Mouse (Mus musculus): Measurements from ENCODE around the gene Ccr5. TPM values are rescaled to one million over a fixed set of nuclear protein-coding genes. Genes with fewer than 3 reads are reported as not detected.
"Not testable (repeated sequence)": the region's sequence is repeated elsewhere in the genome, so short reads cannot be mapped to it uniquely, and the experiment has no call there.

The Ccr5 gene
- total RNA-seq (2014; fragmentation: Nextera tagmentation) (not detected in 2 replicates), total RNA-seq (2017) (0.17 and 0.22 TPM in 2 replicates), polyA plus RNA-seq (2012) (not detected in 2 replicates)

- TF ChIP-seq GATA1 (IDR thresholded peaks at IDR 0.05; ENCODE audit: borderline replicate concordance, low read length) (no peak), GATA2 (IDR thresholded peaks at IDR 0.05; ENCODE audit: borderline replicate concordance, low read depth, low read length) (no peak), CTCF (IDR thresholded peaks at IDR 0.05; ENCODE audit: low read depth, low read length) (no peak), POLR2AphosphoS5 (IDR thresholded peaks at IDR 0.05; ENCODE audit: insufficient replicate concordance, low read depth, low read length) (no peak), TAL1 (conservative IDR thresholded peaks at IDR 0.05; ENCODE audit: low read depth, low read length) (no peak)
- Histone ChIP-seq H3K9me3 (replicated peaks) (no peaks in the 10 kb centered on the region), H3K4me3 (ENCODE audit: low read depth, low read length) (no peak within 1 kb of the TSS), H3K4me1 (ENCODE audit: insufficient read depth, low read depth, low read length) (peaks cover 5% of the 10 kb centered on the region; the same call in 1 of the 2 replicates), H3K27me3 (ENCODE audit: insufficient read depth, low read length) (no peaks in the 10 kb centered on the region), H3K36me3 (replicated peaks) (no peaks in the 10 kb centered on the region)
- DNase-seq (ENCODE audit: low spot score) (no peak), ATAC-seq (ENCODE audit: extremely low read depth, insufficient number of reproducible peaks, low FRiP score, poor library complexity, severe bottlenecking) (no peak)
These were observed at the start of gene Ccr5 for GRCm38 (mm10) chr9:124121387-124122184. TSS of gene Ccr5 (plus strand) at chr9:124121543.

GRCm38 (mm10) chr9:124079803-124080202 is 41.5 kb upstream of the Ccr5 start:
- ATAC-seq (ENCODE audit: extremely low read depth, insufficient number of reproducible peaks, low FRiP score, poor library complexity, severe bottlenecking) (no peak), DNase-seq (ENCODE audit: low spot score) (no peak)
- H3K4me3 ChIP-seq (ENCODE audit: low read depth, low read length), result no peak overlapping the region
- no peaks in the 10 kb centered on the region for H3K36me3 ChIP-seq (replicated peaks)
- TF ChIP-seq GATA1 (IDR thresholded peaks at IDR 0.05; ENCODE audit: borderline replicate concordance, low read length) (no peak), TAL1 (conservative IDR thresholded peaks at IDR 0.05; ENCODE audit: low read depth, low read length) (no peak), CTCF (IDR thresholded peaks at IDR 0.05; ENCODE audit: low read depth, low read length) (no peak), POLR2AphosphoS5 (IDR thresholded peaks at IDR 0.05; ENCODE audit: insufficient replicate concordance, low read depth, low read length) (no peak), GATA2 (IDR thresholded peaks at IDR 0.05; ENCODE audit: borderline replicate concordance, low read depth, low read length) (no peak)
- no peaks in the 10 kb centered on the region for H3K9me3 ChIP-seq (replicated peaks)
- H3K4me1 ChIP-seq (ENCODE audit: insufficient read depth, low read depth, low read length), result peaks cover 2% of the 10 kb centered on the region; the same call in 1 of the 2 replicates
- H3K27me3 ChIP-seq (ENCODE audit: insufficient read depth, low read length), result no peaks in the 10 kb centered on the region

GRCm38 (mm10) chr9:124080471-124080870 is 40.9 kb upstream of the Ccr5 start:
- not testable (repeated sequence) for H3K4me3 ChIP-seq (ENCODE audit: low read depth, low read length); DNase-seq (ENCODE audit: low spot score); H3K4me1 ChIP-seq (ENCODE audit: insufficient read depth, low read depth, low read length); H3K36me3 ChIP-seq (replicated peaks); H3K27me3 ChIP-seq (ENCODE audit: insufficient read depth, low read length); H3K9me3 ChIP-seq (replicated peaks); ATAC-seq (ENCODE audit: extremely low read depth, insufficient number of reproducible peaks, low FRiP score, poor library complexity, severe bottlenecking)

- ATAC-seq (ENCODE audit: extremely low read depth, insufficient number of reproducible peaks, low FRiP score, poor library complexity, severe bottlenecking), result no peak
- 0 out of 2 replicates have a peak, but pooled peaks cover 4% of the 10 kb centered on the region for H3K27me3 ChIP-seq (ENCODE audit: insufficient read depth, low read length)
- no peaks in the 10 kb centered on the region for H3K9me3 ChIP-seq (replicated peaks)
- H3K36me3 ChIP-seq (replicated peaks), result no peaks in the 10 kb centered on the region
- no peaks in the 10 kb centered on the region; the same call in 1 of the 2 replicates for H3K4me1 ChIP-seq (ENCODE audit: insufficient read depth, low read depth, low read length)
- TF ChIP-seq GATA2 (IDR thresholded peaks at IDR 0.05; ENCODE audit: borderline replicate concordance, low read depth, low read length), result no peak
- TF ChIP-seq CTCF (IDR thresholded peaks at IDR 0.05; ENCODE audit: low read depth, low read length), result no peak
- no peak for TF ChIP-seq POLR2AphosphoS5 (IDR thresholded peaks at IDR 0.05; ENCODE audit: insufficient replicate concordance, low read depth, low read length)
- no peak for TF ChIP-seq TAL1 (conservative IDR thresholded peaks at IDR 0.05; ENCODE audit: low read depth, low read length)
- TF ChIP-seq GATA1 (IDR thresholded peaks at IDR 0.05; ENCODE audit: borderline replicate concordance, low read length), result no peak
- DNase-seq (ENCODE audit: low spot score), result no peak
- no peak overlapping the region for H3K4me3 ChIP-seq (ENCODE audit: low read depth, low read length)
These were observed 30.9 kb upstream of the Ccr5 start for GRCm38 (mm10) chr9:124090441-124090840.

DNA sequence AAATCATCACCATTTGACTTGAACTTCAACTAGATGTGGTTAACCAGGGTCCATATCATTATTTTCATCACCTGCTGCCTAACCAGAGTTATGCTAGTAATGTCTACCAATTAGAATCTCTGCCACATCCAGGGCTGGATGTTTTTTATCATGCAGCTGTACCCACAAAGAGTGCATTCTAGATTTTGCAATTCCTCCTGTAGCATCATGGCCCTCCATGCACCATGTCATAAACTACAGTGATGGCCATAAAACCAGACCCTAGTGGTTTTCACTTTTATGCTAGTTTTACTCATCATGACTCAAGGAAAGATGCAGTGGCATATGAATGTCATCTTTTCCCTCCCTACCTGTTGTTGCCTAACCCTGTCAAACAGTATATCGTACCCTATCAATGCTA is 22.2 kb upstream of the Ccr5 start:
- Histone ChIP-seq H3K4me1 (ENCODE audit: insufficient read depth, low read depth, low read length) (peaks cover 22% of the 10 kb centered on the region), H3K9me3 (replicated peaks) (no peaks in the 10 kb centered on the region), H3K36me3 (replicated peaks) (no peaks in the 10 kb centered on the region), H3K4me3 (ENCODE audit: low read depth, low read length) (no peak overlapping the region), H3K27me3 (ENCODE audit: insufficient read depth, low read length) (peaks cover 3% of the 10 kb centered on the region; the same call in 1 of the 2 replicates)
- DNase-seq (ENCODE audit: low spot score) (no peak), ATAC-seq (ENCODE audit: extremely low read depth, insufficient number of reproducible peaks, low FRiP score, poor library complexity, severe bottlenecking) (no peak)
- no peak for TF ChIP-seq GATA2 (IDR thresholded peaks at IDR 0.05; ENCODE audit: borderline replicate concordance, low read depth, low read length)
- no peak for TF ChIP-seq CTCF (IDR thresholded peaks at IDR 0.05; ENCODE audit: low read depth, low read length)
- TF ChIP-seq GATA1 (IDR thresholded peaks at IDR 0.05; ENCODE audit: borderline replicate concordance, low read length), result no peak

- TF ChIP-seq GATA1 (IDR thresholded peaks at IDR 0.05; ENCODE audit: borderline replicate concordance, low read length) (no peak), GATA2 (IDR thresholded peaks at IDR 0.05; ENCODE audit: borderline replicate concordance, low read depth, low read length) (no peak), CTCF (IDR thresholded peaks at IDR 0.05; ENCODE audit: low read depth, low read length) (no peak), TAL1 (conservative IDR thresholded peaks at IDR 0.05; ENCODE audit: low read depth, low read length) (no peak), POLR2AphosphoS5 (IDR thresholded peaks at IDR 0.05; ENCODE audit: insufficient replicate concordance, low read depth, low read length) (no peak)
- DNase-seq (ENCODE audit: low spot score), result no peak
- no peak overlapping the region for H3K4me3 ChIP-seq (ENCODE audit: low read depth, low read length)
- H3K9me3 ChIP-seq (replicated peaks), result no peaks in the 10 kb centered on the region
- peaks cover 22% of the 10 kb centered on the region for H3K4me1 ChIP-seq (ENCODE audit: insufficient read depth, low read depth, low read length)
- peak; percentile 34; the same call in 1 of the 2 replicates for ATAC-seq (ENCODE audit: extremely low read depth, insufficient number of reproducible peaks, low FRiP score, poor library complexity, severe bottlenecking)
- H3K36me3 ChIP-seq (replicated peaks), result no peaks in the 10 kb centered on the region
- H3K27me3 ChIP-seq (ENCODE audit: insufficient read depth, low read length), result peaks cover 3% of the 10 kb centered on the region; the same call in 1 of the 2 replicates
These were observed 21.0 kb upstream of the Ccr5 start for GRCm38 (mm10) chr9:124100357-124100756.

Measured in G1E (cell line).